Mouse (Mus musculus): Measurements from ENCODE around the gene Lrr1.

DNA sequence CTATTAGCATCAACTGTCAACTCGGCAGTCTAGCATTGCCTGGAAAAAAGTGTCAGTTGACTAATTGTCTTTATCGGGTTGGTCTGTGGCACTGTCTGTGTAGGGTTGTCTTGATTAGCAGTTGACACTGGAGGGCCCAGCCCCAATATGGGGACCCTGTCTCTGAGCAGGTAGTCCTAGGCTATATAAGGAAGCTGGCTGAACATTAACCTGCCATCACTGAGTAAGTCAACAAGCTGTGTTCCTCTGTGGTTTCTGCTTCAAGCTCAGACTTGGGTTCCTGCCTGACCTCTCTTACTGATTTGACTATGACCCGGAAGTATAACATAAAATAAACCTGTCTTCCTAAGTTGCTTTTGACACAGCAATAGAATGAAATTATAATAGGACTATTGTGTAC is 7.4 kb downstream of the Lrr1 start:
- TF ChIP-seq CTCF (IDR thresholded peaks at IDR 0.05; ENCODE audit: borderline replicate concordance, control insufficient read depth, extremely low read depth, insufficient read depth, low read length, poor library complexity) (no peak), POLR2A (IDR thresholded peaks at IDR 0.05; ENCODE audit: control insufficient read depth, extremely low read depth, insufficient read depth, low read length, poor library complexity) (no peak)

Data from thymus, adult 2 months (tissue).